Mouse (Mus musculus): ENCODE data around the gene Fgd3. TPM values are rescaled to one million over a fixed set of nuclear protein-coding genes. Genes with fewer than 3 reads are reported as not detected.

Gene Fgd3
- polyA plus RNA-seq, 1 experiment = 0.02 TPM

DNA sequence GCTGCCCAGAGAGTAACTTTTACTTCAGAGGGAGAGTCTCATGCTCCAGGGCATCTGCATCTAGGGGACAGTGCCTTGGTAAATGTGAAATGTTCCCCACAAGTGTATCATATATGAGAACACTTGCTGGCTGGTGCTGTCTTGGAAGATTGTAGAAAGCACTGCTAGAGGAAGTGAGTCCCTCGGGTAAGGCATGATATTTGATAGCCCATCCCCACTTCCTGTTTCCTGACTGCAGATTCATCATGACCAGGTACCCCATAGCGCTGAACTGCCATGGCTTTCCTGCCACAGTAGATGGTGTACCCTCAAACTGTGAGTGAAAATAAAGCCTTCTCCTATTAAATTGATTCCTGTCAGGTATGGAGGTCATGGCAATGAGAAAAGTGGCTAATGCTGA lies 52.5 kb downstream of the Fgd3 start:
- H3K27me3 ChIP-seq (ENCODE audit: control insufficient read depth) = no peaks in the 10 kb centered on the region
- H3K36me3 ChIP-seq (ENCODE audit: control insufficient read depth) = no peaks in the 10 kb centered on the region
- no peak overlapping the region for H3K4me3 ChIP-seq (replicated peaks)
- H3K4me1 ChIP-seq (ENCODE audit: control insufficient read depth) = no peaks in the 10 kb centered on the region
- no peaks in the 10 kb centered on the region for H3K9me3 ChIP-seq (ENCODE audit: control insufficient read depth, low read length)
- TF ChIP-seq GATA1 (IDR thresholded peaks at IDR 0.05; ENCODE audit: low read length) (no peak), TAL1 (IDR thresholded peaks at IDR 0.05; ENCODE audit: low read length) (no peak)

- TF ChIP-seq GATA1 (IDR thresholded peaks at IDR 0.05; ENCODE audit: low read length) (no peak), TAL1 (IDR thresholded peaks at IDR 0.05; ENCODE audit: low read length) (no peak)
- no peaks in the 10 kb centered on the region for H3K36me3 ChIP-seq (ENCODE audit: control insufficient read depth)
- no peak overlapping the region for H3K4me3 ChIP-seq (replicated peaks)
- no peaks in the 10 kb centered on the region for H3K4me1 ChIP-seq (ENCODE audit: control insufficient read depth)
- no peaks in the 10 kb centered on the region for H3K27me3 ChIP-seq (ENCODE audit: control insufficient read depth)
- no peaks in the 10 kb centered on the region for H3K9me3 ChIP-seq (ENCODE audit: control insufficient read depth, low read length)
Measured at GRCm38 (mm10) chr13:49260036-49260722, 59.9 kb downstream of the Fgd3 start.

DNA sequence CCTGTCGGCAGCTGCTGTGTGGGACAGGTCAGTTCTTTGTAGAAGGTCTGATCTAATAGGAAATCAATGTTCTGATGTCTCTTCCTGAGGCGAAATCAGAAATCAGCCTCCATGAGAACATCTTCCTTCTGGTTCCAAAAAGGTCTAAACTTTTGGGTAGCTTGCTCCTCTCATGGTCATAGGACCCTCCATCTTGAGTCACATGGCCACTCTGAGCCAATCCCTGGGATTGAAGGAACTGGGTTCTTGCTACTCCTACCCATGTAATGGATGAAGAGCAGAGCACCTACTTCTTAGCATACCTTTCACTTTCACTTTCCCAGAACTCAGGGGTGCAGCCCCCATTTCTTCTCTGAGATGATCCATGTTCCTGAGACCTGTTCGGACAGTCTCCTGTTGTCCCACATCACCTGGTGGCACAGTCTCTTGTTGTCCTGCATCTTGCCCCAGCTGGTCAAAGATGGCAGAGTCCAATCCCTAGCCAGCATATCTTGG lies 62.2 kb downstream of the Fgd3 start:
- H3K9me3 ChIP-seq (ENCODE audit: control insufficient read depth, low read length) = no peaks in the 10 kb centered on the region
- no peaks in the 10 kb centered on the region for H3K4me1 ChIP-seq (ENCODE audit: control insufficient read depth)
- no peaks in the 10 kb centered on the region for H3K27me3 ChIP-seq (ENCODE audit: control insufficient read depth)
- TF ChIP-seq GATA1 (IDR thresholded peaks at IDR 0.05; ENCODE audit: low read length) (no peak), TAL1 (IDR thresholded peaks at IDR 0.05; ENCODE audit: low read length) (no peak)
- H3K4me3 ChIP-seq (replicated peaks) = no peak overlapping the region
- H3K36me3 ChIP-seq (ENCODE audit: control insufficient read depth) = no peaks in the 10 kb centered on the region

- Histone ChIP-seq H3K36me3 (ENCODE audit: control insufficient read depth) (no peaks in the 10 kb centered on the region), H3K27me3 (ENCODE audit: control insufficient read depth) (peaks cover 17% of the 10 kb centered on the region), H3K4me1 (ENCODE audit: control insufficient read depth) (peaks cover 6% of the 10 kb centered on the region), H3K4me3 (replicated peaks) (no peak overlapping the region), H3K9me3 (ENCODE audit: control insufficient read depth, low read length) (no peaks in the 10 kb centered on the region; the same call in 1 of the 2 replicates)
- TF ChIP-seq TAL1 (IDR thresholded peaks at IDR 0.05; ENCODE audit: low read length) = no peak
- no peak for TF ChIP-seq GATA1 (IDR thresholded peaks at IDR 0.05; ENCODE audit: low read length)
Measured at GRCm38 (mm10) chr13:49252746-49253145, 67.4 kb downstream of the Fgd3 start.

DNA sequence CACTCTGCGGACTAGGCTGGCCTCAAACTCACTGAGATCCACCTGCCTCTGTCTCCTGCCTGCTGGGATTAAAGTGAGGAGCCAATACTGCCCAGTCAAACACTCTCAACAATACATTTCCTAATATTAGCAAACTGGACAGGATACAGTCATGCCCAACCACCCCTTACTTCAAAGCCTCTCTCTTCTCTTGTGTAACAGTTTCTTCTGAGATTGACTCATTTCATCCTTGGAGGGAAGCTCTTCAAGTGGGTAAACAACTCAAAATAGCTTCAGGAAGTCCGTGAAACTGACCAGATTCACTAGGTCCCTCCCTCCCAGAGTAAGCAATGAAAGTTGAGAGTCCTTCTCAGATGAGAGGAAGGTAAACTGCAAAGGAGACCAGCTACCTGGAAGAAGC lies 68.0 kb downstream of the Fgd3 start:
- H3K4me3 ChIP-seq (replicated peaks) = no peak overlapping the region
- H3K36me3 ChIP-seq (ENCODE audit: control insufficient read depth) = no peaks in the 10 kb centered on the region
- H3K9me3 ChIP-seq (ENCODE audit: control insufficient read depth, low read length) = peaks cover 3% of the 10 kb centered on the region; the same call in 1 of the 2 replicates
- TF ChIP-seq TAL1 (IDR thresholded peaks at IDR 0.05; ENCODE audit: low read length) (no peak), GATA1 (IDR thresholded peaks at IDR 0.05; ENCODE audit: low read length) (no peak)
- H3K4me1 ChIP-seq (ENCODE audit: control insufficient read depth) = peaks cover 12% of the 10 kb centered on the region
- H3K27me3 ChIP-seq (ENCODE audit: control insufficient read depth) = peaks cover 23% of the 10 kb centered on the region

DNA sequence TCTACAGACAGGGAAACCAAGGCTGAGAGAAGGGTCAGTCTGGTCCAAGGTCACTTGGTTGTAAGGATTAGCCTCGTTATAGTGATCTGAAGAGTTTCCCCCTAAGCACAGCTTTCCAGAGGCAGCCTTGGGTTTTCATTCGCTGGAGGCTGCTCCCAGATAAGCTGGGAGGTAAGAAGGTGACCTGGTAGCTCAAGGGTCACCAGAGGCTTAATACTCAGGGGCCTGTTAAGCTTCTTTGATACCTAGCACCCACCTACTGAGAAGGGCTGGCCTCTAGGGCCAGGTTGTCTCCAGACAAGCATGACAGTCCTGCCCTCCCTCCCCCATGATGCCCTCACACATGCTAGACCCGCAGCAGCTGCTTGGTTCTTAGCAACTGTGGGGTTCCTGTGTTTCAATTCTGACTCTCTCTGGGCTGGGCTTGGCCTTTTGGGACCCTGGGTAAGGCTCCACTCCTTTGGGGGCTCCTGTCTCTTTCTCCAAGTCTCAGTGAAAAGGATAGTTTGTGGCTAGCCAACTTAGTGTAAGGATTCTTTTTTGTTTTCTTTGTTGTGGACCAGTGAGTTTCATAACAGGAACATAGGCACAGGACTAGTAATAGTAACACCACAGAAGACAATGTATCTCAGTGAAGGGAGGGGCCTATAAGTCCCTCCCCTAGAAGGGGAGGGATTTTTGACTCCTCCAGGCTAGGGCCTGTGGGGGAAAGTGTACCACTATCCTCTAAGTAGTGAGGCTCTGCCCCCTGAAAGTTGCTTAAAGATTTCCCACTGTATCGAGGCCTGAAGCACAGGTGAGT lies 69.2 kb downstream of the Fgd3 start:
- no peaks in the 10 kb centered on the region for H3K36me3 ChIP-seq (ENCODE audit: control insufficient read depth)
- H3K4me3 ChIP-seq (replicated peaks) = no peak overlapping the region
- peaks cover 3% of the 10 kb centered on the region; the same call in 1 of the 2 replicates for H3K9me3 ChIP-seq (ENCODE audit: control insufficient read depth, low read length)
- peaks cover 12% of the 10 kb centered on the region for H3K4me1 ChIP-seq (ENCODE audit: control insufficient read depth)
- peaks cover 35% of the 10 kb centered on the region for H3K27me3 ChIP-seq (ENCODE audit: control insufficient read depth)
- TF ChIP-seq TAL1 (IDR thresholded peaks at IDR 0.05; ENCODE audit: low read length) (no peak), GATA1 (IDR thresholded peaks at IDR 0.05; ENCODE audit: low read length) (no peak)

- no peaks in the 10 kb centered on the region for H3K36me3 ChIP-seq (ENCODE audit: control insufficient read depth)
- H3K4me1 ChIP-seq (ENCODE audit: control insufficient read depth) = peaks cover 12% of the 10 kb centered on the region
- TF ChIP-seq GATA1 (IDR thresholded peaks at IDR 0.05; ENCODE audit: low read length) (no peak), TAL1 (IDR thresholded peaks at IDR 0.05; ENCODE audit: low read length) (no peak)
- peaks cover 3% of the 10 kb centered on the region; the same call in 1 of the 2 replicates for H3K9me3 ChIP-seq (ENCODE audit: control insufficient read depth, low read length)
- no peak overlapping the region for H3K4me3 ChIP-seq (replicated peaks)
- H3K27me3 ChIP-seq (ENCODE audit: control insufficient read depth) = peaks cover 38% of the 10 kb centered on the region
Measured at GRCm38 (mm10) chr13:49249634-49250033, 70.5 kb downstream of the Fgd3 start.

GRCm38 (mm10) chr13:49248923-49249322 lies 71.2 kb downstream of the Fgd3 start:
- H3K27me3 ChIP-seq (ENCODE audit: control insufficient read depth) = peaks cover 38% of the 10 kb centered on the region
- no peak for TF ChIP-seq TAL1 (IDR thresholded peaks at IDR 0.05; ENCODE audit: low read length)
- no peak for TF ChIP-seq GATA1 (IDR thresholded peaks at IDR 0.05; ENCODE audit: low read length)
- no peak overlapping the region for H3K4me3 ChIP-seq (replicated peaks)
- H3K9me3 ChIP-seq (ENCODE audit: control insufficient read depth, low read length) = peaks cover 3% of the 10 kb centered on the region; the same call in 1 of the 2 replicates
- H3K36me3 ChIP-seq (ENCODE audit: control insufficient read depth) = no peaks in the 10 kb centered on the region
- peaks cover 12% of the 10 kb centered on the region for H3K4me1 ChIP-seq (ENCODE audit: control insufficient read depth)

DNA sequence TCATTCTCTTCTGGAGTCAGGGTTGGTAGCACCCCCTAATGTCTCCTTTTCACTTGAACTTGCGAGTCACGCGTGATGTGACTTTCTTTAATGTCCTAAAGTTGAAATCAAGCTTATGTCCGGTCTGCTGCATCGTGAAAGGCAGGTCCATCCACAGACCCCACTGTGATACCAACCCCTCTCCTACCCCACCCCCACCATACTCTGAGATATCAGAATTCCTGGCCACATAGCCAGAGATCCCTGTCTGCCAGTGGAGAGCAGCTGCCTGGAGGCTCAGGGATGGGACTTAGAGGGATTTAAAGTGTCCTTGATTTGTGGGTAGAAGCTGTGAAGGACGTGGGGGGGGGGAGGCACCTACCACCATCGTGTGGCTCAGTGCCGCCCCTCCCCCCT lies 71.6 kb downstream of the Fgd3 start, which contains the start of gene Susd3:
Susd3 (minus strand) TSS at position 240 of the 396 bp plus-strand sequence.
- TF ChIP-seq TAL1 (IDR thresholded peaks at IDR 0.05; ENCODE audit: low read length) = no peak
- TF ChIP-seq GATA1 (IDR thresholded peaks at IDR 0.05; ENCODE audit: low read length) = no peak
- H3K4me1 ChIP-seq (ENCODE audit: control insufficient read depth) = peaks cover 13% of the 10 kb centered on the region
- peak within 1 kb of the TSS; percentile 44 for H3K4me3 ChIP-seq (replicated peaks)
- peaks cover 38% of the 10 kb centered on the region for H3K27me3 ChIP-seq (ENCODE audit: control insufficient read depth)
- no peaks in the 10 kb centered on the region for H3K36me3 ChIP-seq (ENCODE audit: control insufficient read depth)
- peaks cover 3% of the 10 kb centered on the region; the same call in 1 of the 2 replicates for H3K9me3 ChIP-seq (ENCODE audit: control insufficient read depth, low read length)

Data from erythroblast, embryonic 14.5 days (primary cell).